Mouse (Mus musculus) hindbrain, embryonic 14.5 days (tissue): ENCODE data around the gene Med23. TPM values are rescaled to one million over a fixed set of nuclear protein-coding genes. Genes with fewer than 3 reads are reported as not detected.

Source experiments
- ATAC-seq: fragments of 200-750 bp; cut with Nextera tagmentation; 2 replicates; pipeline ENCODE4 v1.8.0; 2017; ENCODE audit warnings: moderate number of reproducible peaks, mild to moderate bottlenecking, moderate TSS enrichment, moderate library complexity; ENCODE audit not compliant: low FRiP score
- DNase-seq: peaks from one replicate; pipeline ENCODE4 v3.0.0-alpha.2; 2015; ENCODE audit warnings: low spot score
- H3K27ac ChIP-seq: fragments of 300-500 bp; sonication (generic); 2 replicates; pipeline ENCODE4 v1.5.1; 2014; ENCODE audit warnings: mild to moderate bottlenecking, moderate library complexity
- H3K27me3 ChIP-seq: fragments of 300-500 bp; sonication (generic); 2 replicates; pipeline ENCODE4 v1.6.1; 2014; ENCODE audit warnings: mild to moderate bottlenecking, low read length, mixed read lengths; ENCODE audit not compliant: control insufficient read depth, insufficient read depth
- H3K36me3 ChIP-seq: fragments of 300-500 bp; sonication (generic); replicated peaks from 2 replicates; pipeline ENCODE4 v1.6.1; 2014; ENCODE audit not compliant: control insufficient read depth, insufficient read depth
- H3K4me1 ChIP-seq: fragments of 300-500 bp; sonication (generic); replicated peaks from 2 replicates; pipeline ENCODE4 v1.6.1; 2014; ENCODE audit warnings: antibody characterized with exemption, low read length, mixed read lengths; ENCODE audit not compliant: control insufficient read depth, insufficient read depth
- H3K4me2 ChIP-seq: fragments of 300-500 bp; sonication (generic); replicated peaks from 2 replicates; pipeline ENCODE4 v1.6.1; 2014; ENCODE audit warnings: mild to moderate bottlenecking, moderate library complexity
- H3K4me3 ChIP-seq: fragments of 300-500 bp; sonication (generic); replicated peaks from 2 replicates; pipeline ENCODE4 v1.5.1; 2014; ENCODE audit warnings: mild to moderate bottlenecking, low read length
- H3K9ac ChIP-seq: fragments of 300-500 bp; sonication (generic); 2 replicates; pipeline ENCODE4 v1.6.1; 2014
- H3K9me3 ChIP-seq: fragments of 300-500 bp; sonication (generic); 2 replicates; pipeline ENCODE4 v1.6.1; 2016; ENCODE audit warnings: low read length; ENCODE audit not compliant: control insufficient read depth
- WGBS: fragments of 180-500 bp; shearing (Covaris S2); extraction: QIAGEN DNeasy Blood & Tissue Kit; methylation state at CpG from one replicate; pipeline ENCODE4 v1.1.7; 2014; 5-methylcytosine and 5-hydroxymethylcytosine counted together
- polyA plus RNA-seq: library from polyadenylated mRNA; unstranded; fragments of >200 nt; fragmentation: Nextera tagmentation; extraction: Ambion mirVana; gene quantifications from 2 replicates; pipeline ENCODE4 v1.2.1, GENCODE M21; 2014

Gene Med23
- polyA plus RNA-seq, 1 experiment from 2014 or later = 32.2 TPM

DNA sequence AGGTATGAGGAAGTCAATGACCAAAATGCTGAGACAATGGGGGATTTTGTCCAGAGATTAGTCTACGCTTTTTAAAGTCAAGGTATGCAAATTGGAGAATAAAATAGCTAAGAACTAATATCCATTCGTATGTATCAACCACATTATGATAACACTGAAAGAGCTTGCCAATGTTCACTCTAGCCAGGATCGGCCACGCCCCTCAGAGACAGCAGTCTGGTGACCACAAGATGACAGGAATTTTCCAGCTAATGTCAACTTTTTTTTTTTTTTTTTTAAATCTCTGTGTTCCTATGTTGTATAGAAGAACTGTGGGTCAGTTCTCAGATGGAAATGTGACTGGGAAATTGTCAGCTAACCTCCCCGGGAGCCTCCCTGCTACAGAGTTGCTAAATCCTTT is 39.3 kb upstream of the Med23 start:
- no peak for ATAC-seq
- no peaks in the 10 kb centered on the region for H3K27me3 ChIP-seq
- DNase-seq = no peak
- peaks cover 6% of the 10 kb centered on the region; the same call in 1 of the 2 replicates for H3K4me1 ChIP-seq
- no peaks in the 10 kb centered on the region for H3K36me3 ChIP-seq
- WGBS = 92% methylated on average over 5 of the region's 5 CpGs
- H3K9ac ChIP-seq = no peak overlapping the region
- H3K4me3 ChIP-seq = no peak overlapping the region
- no peak overlapping the region for H3K27ac ChIP-seq
- H3K9me3 ChIP-seq = no peaks in the 10 kb centered on the region
- no peak overlapping the region for H3K4me2 ChIP-seq

DNA sequence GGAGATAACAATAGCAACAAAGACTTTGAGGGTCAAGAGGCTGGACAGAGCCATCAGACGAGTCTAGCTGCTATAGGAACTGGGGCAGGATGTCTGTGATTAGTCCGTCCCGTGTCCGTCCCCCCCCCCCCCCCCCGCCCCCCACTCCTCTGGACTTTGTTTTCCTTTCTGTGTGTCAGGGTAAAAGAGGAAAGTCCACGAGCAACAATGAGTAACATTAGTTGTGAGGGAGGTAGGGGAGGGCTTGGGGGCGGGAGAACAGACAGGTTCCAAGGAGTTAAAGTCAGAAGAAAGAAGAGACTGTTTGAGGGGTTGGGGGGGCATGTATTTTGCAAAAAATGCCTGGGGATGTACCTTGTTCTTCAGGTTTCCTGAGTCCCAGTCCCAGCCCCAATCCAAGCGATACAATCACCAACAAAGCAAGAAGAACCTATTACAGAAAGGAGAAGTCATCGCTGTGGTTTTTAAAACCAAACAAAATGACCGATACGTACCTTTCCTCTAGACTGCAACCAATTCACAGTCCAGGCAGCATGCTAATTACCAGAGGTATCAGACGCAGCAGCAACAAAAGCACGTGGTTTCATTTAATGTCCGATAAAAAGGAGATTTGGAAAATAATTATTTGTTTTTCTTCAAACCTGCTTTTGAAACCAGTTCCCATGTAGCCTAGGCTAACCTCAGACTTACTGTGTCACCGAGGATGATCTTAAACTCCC is 38.2 kb upstream of the Med23 start:
- no peaks in the 10 kb centered on the region for H3K27me3 ChIP-seq
- H3K9ac ChIP-seq = no peak overlapping the region
- H3K9me3 ChIP-seq = no peaks in the 10 kb centered on the region
- peaks cover 16% of the 10 kb centered on the region; the same call in 1 of the 2 replicates for H3K4me1 ChIP-seq
- no peak for ATAC-seq
- no peak overlapping the region for H3K4me3 ChIP-seq
- H3K36me3 ChIP-seq = no peaks in the 10 kb centered on the region
- no peak overlapping the region for H3K4me2 ChIP-seq
- no peak overlapping the region for H3K27ac ChIP-seq
- DNase-seq = no peak
- 70% methylated on average over 13 of the region's 15 CpGs for WGBS

DNA sequence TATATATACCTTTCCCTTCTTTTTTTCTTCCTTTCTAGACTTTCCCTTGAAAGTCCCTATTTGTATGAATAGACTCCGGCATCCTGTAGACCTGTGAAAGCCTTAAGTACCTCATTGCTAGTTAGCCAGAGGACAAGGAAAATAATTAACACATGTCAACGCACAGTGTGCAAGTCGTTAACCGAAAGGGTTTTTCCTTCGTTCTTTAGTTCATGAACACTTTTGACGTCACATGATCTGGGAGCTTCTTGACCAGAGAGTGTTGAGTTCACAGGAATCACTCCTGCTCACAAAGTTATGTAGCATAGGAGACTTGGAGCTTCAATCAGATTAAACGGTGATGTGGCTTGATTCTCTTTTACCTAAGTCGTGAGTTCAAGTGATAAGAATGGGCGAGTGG is 37.5 kb upstream of the Med23 start:
- DNase-seq (no peak), ATAC-seq (no peak)
- H3K4me3 ChIP-seq = no peak overlapping the region
- WGBS = 92% methylated on average over 9 of the region's 9 CpGs
- no peaks in the 10 kb centered on the region for H3K36me3 ChIP-seq
- H3K9me3 ChIP-seq = no peaks in the 10 kb centered on the region
- no peaks in the 10 kb centered on the region for H3K27me3 ChIP-seq
- no peak overlapping the region for H3K4me2 ChIP-seq
- no peak overlapping the region for H3K9ac ChIP-seq
- H3K4me1 ChIP-seq = peaks cover 16% of the 10 kb centered on the region; the same call in 1 of the 2 replicates
- H3K27ac ChIP-seq = no peak overlapping the region

DNA sequence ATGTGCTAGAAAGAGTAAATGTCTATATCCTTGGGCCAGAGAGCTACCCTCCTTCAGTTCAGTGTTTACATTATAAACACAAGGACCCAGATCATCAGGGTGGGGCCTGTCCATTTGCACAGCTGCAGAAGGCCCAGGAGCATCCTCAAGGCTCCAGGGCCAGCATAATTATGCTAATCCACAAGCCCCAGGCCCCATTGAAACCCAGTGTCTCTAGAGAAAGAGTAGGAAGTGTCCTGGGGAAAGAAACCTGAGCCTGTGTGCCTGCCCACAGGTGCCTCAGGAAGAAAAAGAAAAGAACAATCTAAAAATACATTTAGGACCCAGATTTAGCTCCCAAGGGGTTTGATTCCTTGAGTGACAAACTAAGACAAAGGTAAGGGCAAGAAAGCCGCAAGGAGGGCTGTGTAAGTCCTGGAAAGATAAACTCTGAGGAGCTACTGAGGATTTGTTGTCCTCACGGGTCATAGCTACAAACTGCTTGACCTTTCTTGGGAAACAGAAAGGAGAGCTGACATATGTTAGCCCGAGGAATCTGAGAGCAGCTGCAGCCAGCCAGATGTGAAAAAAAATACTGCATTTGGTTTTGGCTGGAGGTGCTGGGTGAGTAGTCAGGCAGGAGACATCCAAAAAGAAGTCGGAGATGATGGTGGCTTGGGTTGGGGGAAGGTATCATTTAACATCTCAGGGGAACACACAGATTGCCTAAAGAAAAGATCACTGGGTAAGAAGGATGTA is 35.0 kb upstream of the Med23 start:
- Histone ChIP-seq H3K27ac (no peak overlapping the region), H3K4me2 (peak overlapping the region; percentile 46), H3K27me3 (no peaks in the 10 kb centered on the region), H3K9ac (0 out of 2 replicates have a peak overlapping the region, but pooled peaks have one; percentile 16), H3K4me1 (peaks cover 16% of the 10 kb centered on the region; the same call in 1 of the 2 replicates), H3K9me3 (no peaks in the 10 kb centered on the region), H3K36me3 (no peaks in the 10 kb centered on the region), H3K4me3 (0 out of 2 replicates have a peak overlapping the region, but pooled peaks have one; percentile 13)
- no peak for ATAC-seq
- no peak for DNase-seq
- 21% methylated on average over 4 of the region's 4 CpGs for WGBS

DNA sequence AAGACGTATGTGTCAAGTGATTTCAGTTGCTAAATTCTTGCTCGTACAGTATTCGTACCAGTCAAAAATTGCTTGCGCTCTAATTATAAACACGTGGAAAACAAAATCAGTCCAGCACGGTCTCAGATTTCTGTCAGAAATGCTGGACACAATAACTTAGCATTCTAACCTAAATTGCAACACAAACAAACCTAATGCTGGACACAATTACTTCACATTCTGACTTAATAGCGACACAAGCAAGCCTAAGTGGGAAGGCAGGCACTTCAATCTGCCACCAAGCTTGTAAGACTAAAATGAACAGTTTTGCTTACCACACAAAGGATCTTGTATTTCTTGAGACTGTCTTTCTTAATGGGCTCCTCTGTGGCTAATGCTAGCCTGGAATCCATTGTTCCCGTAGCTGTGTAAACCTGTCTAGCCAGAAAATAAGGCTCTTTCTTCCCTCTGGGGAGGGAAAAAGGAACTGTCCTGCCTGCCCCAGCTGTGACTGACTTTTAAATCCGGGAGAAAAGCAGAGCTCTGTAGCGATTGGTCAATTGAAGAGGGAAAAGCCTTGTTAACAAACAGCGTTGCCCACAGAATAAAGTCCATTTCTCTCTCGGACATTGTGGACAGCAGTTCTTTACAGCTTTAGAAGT is 34.0 kb upstream of the Med23 start:
- H3K27ac ChIP-seq = no peak overlapping the region
- H3K9me3 ChIP-seq = no peaks in the 10 kb centered on the region
- peak overlapping the region; percentile 13; the same call in 1 of the 2 replicates for H3K4me3 ChIP-seq
- H3K4me2 ChIP-seq = peak overlapping the region; percentile 46
- H3K36me3 ChIP-seq = no peaks in the 10 kb centered on the region
- H3K27me3 ChIP-seq = no peaks in the 10 kb centered on the region
- WGBS = 22% methylated on average over 12 of the region's 12 CpGs
- ATAC-seq = 0 out of 2 replicates have a peak, but pooled peaks have one; percentile 43
- H3K9ac ChIP-seq = peak overlapping the region; percentile 39
- peaks cover 16% of the 10 kb centered on the region; the same call in 1 of the 2 replicates for H3K4me1 ChIP-seq
- peak; percentile 41 for DNase-seq

DNA sequence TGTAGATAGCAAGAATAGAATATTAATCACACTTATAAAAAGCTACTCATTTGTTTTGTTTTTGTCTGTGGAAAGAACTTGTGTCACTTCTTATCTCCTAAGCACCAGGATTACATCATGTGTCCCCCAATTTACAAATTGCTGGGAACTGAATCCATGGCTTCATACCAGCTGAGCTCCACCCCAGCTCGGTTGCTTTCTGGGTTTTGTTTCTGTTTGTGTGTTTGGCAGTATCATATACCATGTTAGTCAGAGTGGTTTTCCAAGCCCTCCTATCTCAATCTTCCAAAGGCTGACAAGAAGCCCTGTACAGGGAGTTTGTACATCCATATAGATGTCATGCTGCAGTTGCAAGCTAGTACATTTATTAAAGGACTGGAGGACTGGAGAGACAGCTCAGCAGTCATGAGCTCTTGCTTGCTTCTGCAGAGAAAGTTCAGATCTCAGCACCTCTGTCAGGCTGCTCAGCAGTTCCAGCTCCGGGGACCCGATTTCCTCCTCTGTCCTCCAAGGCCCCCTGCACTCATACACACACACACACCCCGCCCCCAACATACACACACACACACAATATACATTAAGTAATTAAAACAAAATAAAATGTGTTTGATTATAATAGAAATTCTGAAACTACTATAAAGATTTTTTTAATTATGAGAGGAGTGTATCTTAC is 33.3 kb upstream of the Med23 start:
- Histone ChIP-seq H3K27ac (no peak overlapping the region), H3K4me1 (peaks cover 16% of the 10 kb centered on the region; the same call in 1 of the 2 replicates), H3K27me3 (no peaks in the 10 kb centered on the region), H3K9me3 (no peaks in the 10 kb centered on the region), H3K9ac (0 out of 2 replicates have a peak overlapping the region, but pooled peaks have one; percentile 39), H3K4me2 (peak overlapping the region; percentile 46), H3K4me3 (peak overlapping the region; percentile 13; the same call in 1 of the 2 replicates), H3K36me3 (no peaks in the 10 kb centered on the region)
- 56% methylated on average over 4 of the region's 4 CpGs for WGBS
- DNase-seq = no peak
- 0 out of 2 replicates have a peak, but pooled peaks have one; percentile 21 for ATAC-seq

DNA sequence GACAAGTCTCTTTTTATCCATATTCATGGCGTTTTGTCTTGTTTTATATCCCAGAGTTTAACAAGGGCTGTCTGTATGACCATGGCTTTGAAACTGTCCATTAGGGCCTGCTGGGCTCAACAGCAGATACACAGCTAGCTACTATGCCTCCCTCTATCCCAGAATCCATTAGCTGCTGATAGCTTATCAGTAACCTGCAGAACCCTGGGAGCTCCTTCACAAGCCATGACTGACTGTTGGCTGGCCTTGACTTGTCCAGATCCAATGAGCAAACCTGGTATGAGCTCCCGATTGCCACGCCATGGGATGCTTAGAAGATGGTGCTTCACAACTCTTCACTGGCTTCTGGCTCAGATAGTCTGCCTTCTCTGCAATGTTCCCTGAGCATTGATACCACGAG is 29.0 kb upstream of the Med23 start:
- Histone ChIP-seq H3K27ac (no peak overlapping the region), H3K9me3 (no peaks in the 10 kb centered on the region), H3K27me3 (no peaks in the 10 kb centered on the region), H3K36me3 (no peaks in the 10 kb centered on the region), H3K9ac (no peak overlapping the region), H3K4me1 (0 out of 2 replicates have a peak, but pooled peaks cover 7% of the 10 kb centered on the region), H3K4me2 (no peak overlapping the region), H3K4me3 (no peak overlapping the region)
- DNase-seq = no peak
- WGBS = 93% methylated on average over 4 of the region's 4 CpGs
- ATAC-seq = no peak

DNA sequence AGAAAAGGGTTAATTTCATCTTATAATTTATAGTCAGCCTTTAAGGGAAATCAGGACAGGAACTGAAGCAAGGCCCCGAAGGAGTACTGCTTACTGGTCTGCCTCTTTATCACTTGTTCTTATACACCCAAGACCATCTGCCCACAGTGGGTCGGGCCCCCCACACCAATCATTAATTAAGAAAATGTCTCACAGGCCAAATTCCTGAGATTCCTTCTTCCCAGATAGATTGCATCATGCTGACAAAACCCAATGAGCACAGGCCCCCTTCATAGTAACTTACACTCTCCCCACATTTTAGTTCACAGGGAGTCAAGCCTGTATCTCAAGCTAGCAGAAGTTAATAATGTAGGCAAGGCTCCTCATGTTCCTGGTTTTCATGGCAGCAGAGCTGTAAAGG is 27.8 kb upstream of the Med23 start:
- H3K27ac ChIP-seq = no peak overlapping the region
- WGBS = 53% methylated on average over 2 of the region's 2 CpGs
- ATAC-seq (no peak), DNase-seq (no peak)
- H3K9me3 ChIP-seq = no peaks in the 10 kb centered on the region
- H3K4me2 ChIP-seq = no peak overlapping the region
- no peak overlapping the region for H3K9ac ChIP-seq
- H3K27me3 ChIP-seq = no peaks in the 10 kb centered on the region
- no peak overlapping the region for H3K4me3 ChIP-seq
- no peaks in the 10 kb centered on the region for H3K36me3 ChIP-seq
- no peaks in the 10 kb centered on the region for H3K4me1 ChIP-seq
